Mouse (Mus musculus) E14TG2a.4 (cell line): Measurements from ENCODE around the gene Hoxd8.

ENCODE experiments used
- H3K27me3 ChIP-seq: 2 replicates; pipeline ENCODE4 v1.6.1; 2014; ENCODE audit warnings: low read length, control low read depth; ENCODE audit not compliant: insufficient read depth
- H3K36me3 ChIP-seq: 2 replicates; pipeline ENCODE4 v1.6.1; 2014; ENCODE audit warnings: low read length, control low read depth; ENCODE audit not compliant: insufficient read depth
- H3K4me1 ChIP-seq: replicated peaks from 2 replicates; pipeline ENCODE4 v1.6.1; 2014; ENCODE audit warnings: low read depth, low read length, control low read depth
- H3K4me3 ChIP-seq: replicated peaks from 2 replicates; pipeline ENCODE4 v1.5.1; 2014; ENCODE audit warnings: mild to moderate bottlenecking, low read length
- H3K9me3 ChIP-seq: 2 replicates; pipeline ENCODE4 v1.6.1; 2014; ENCODE audit warnings: low read length, control low read depth
- CTCF ChIP-seq: conservative IDR thresholded peaks from 2 replicates; pipeline ENCODE4 v1.5.1; 2014; ENCODE audit warnings: low read length
- NANOG ChIP-seq: IDR thresholded peaks from 2 replicates; pipeline ENCODE4 v1.6.1; 2014; ENCODE audit warnings: borderline replicate concordance, low read length, mixed read lengths
- POU5F1 ChIP-seq: IDR thresholded peaks from 2 replicates; pipeline ENCODE4 v1.6.1; 2014; ENCODE audit warnings: low read length, borderline replicate concordance

The Hoxd8 gene

DNA sequence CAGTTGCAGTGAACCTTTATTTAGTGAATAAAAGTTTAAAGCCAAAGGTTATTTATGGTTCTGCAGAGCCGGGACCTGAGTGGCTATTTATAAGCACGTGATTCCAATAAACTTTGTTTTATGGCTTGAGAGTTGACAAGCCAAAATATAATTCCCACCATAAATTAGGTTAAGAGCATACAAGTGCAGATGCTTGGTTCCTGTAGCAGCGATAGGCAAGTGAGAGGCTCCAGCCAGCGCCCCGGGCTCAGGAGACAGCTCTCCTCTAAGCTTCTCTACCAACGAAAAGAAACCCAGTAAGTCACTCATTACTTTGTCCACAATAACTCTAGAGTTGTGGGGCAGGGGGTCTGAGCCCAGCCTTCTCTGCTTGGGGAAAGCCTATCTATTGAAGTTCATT, 17.5 kb downstream of the Hoxd8 start:
- H3K9me3 ChIP-seq, result 0 out of 2 replicates have a peak, but pooled peaks cover 2% of the 10 kb centered on the region
- no peak overlapping the region for H3K4me3 ChIP-seq
- peaks cover 44% of the 10 kb centered on the region for H3K4me1 ChIP-seq
- no peaks in the 10 kb centered on the region for H3K36me3 ChIP-seq
- TF ChIP-seq NANOG, result no peak
- no peak for TF ChIP-seq POU5F1
- no peak for TF ChIP-seq CTCF
- H3K27me3 ChIP-seq, result peaks cover 93% of the 10 kb centered on the region

DNA sequence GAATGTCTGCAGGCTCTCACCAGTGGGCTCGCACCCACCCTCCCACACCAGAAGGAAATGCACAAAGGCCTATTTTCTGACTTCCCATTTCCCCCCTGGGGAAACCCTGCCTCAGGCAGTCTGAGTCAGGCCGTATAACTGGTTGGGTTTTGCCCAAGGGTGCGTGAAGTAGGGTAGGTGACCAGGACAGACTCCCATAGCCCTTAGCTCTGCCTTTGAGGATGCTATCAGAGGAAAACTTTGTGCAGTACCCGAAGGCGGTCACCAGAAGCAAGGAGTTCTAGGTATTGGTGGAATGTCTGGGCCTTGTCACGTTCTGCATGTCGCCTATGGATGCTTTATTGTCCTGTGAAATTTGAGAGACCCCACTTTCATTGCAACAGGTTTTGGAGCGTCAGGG, 18.5 kb downstream of the Hoxd8 start:
- Histone ChIP-seq H3K4me3 (peak overlapping the region; percentile 32), H3K4me1 (peaks cover 46% of the 10 kb centered on the region)
- TF ChIP-seq POU5F1, result no peak
- no peak for TF ChIP-seq CTCF

DNA sequence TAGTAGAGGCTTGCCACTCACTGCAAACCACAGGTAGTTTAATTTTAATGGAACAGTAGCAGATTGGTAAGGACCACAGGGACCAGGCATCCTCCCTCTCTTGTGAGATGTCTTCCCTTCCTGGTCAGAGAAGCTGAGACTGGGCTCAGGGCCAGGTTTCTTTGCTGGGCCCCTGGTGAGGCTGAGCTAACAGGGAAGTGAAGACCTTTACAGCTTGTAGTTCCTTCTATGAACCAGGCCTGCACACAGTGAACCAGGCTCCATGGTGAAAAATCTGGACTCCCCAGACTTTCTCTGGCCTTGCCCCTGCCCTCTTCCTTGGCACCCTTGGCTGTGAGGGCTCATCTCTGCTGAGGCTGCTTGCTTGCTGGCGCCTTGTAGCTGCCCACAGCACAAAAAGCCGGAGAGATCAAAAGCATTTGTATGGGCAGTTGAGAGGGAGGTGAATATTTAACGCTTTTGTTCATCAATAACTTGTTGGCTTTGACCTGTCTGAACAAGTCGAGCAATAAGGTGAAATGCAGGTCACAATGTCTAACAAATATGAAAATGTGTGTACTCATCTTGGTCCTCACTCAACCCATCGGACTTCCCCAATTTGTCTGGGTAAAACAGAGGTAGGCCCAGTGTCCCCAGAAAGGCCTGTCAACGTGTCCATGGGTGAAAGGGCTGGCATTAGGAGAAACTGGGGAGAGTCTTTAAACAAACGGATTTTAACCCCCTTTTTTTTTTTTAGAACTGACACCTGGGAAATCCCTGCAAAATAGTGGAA, 20.0 kb downstream of the Hoxd8 start:
- Histone ChIP-seq H3K4me3 (no peak overlapping the region), H3K4me1 (peaks cover 52% of the 10 kb centered on the region), H3K9me3 (0 out of 2 replicates have a peak, but pooled peaks cover 2% of the 10 kb centered on the region), H3K36me3 (no peaks in the 10 kb centered on the region), H3K27me3 (peaks cover 95% of the 10 kb centered on the region)
- TF ChIP-seq NANOG (no peak), POU5F1 (no peak), CTCF (no peak)

More for the DNA sequence above, 18.5 kb downstream of the Hoxd8 start:
- H3K36me3 ChIP-seq, result no peaks in the 10 kb centered on the region
- H3K27me3 ChIP-seq, result peaks cover 93% of the 10 kb centered on the region
- 0 out of 2 replicates have a peak, but pooled peaks cover 2% of the 10 kb centered on the region for H3K9me3 ChIP-seq

DNA sequence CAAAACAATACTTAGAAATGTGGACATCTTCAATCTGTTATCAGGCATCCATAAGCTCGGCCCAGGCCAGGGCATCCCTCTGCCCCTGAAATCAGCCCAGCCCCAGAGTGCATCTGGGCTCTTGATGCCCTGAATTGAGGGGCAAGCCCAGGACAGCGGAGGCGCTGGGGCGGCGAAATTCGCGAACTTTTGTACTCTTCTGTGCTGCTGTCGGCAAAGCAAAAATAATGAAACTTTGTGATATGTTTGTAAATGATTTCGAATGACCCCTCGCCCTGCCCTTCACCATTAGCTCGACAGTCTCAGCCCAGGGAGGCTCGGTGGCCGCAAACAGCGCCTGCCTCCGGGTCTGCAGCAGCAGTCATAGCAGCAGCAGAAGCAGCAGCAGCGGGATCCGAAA, 20.8 kb downstream of the Hoxd8 start:
- H3K27me3 ChIP-seq, result peaks cover 93% of the 10 kb centered on the region
- TF ChIP-seq NANOG, result no peak
- TF ChIP-seq CTCF, result no peak
- no peak for TF ChIP-seq POU5F1
- no peaks in the 10 kb centered on the region for H3K36me3 ChIP-seq

DNA sequence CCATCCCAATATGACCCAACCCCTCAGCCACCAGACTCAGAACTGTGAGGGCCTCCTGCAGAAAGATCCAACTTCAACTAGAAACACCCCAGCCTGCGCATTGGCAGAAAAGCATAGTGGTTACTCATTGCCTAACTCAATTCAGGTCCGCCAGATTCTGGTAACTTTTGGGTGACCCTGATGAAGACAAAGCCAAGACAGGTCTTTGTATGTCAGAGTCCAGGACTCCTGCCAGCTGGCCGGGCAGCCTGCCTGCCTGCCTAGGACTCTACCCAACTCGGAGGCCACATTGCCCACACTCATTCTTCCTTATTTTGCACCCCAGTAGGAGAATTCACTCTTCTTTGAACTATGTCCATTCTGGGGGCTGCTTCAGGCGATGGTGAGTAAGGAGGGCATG, 22.1 kb downstream of the Hoxd8 start, which contains the start of gene Gm28230:
Gene Gm28230, plus strand, starts transcription at position 178 of the 400 bp plus-strand sequence.
- 0 out of 2 replicates have a peak, but pooled peaks cover 2% of the 10 kb centered on the region for H3K9me3 ChIP-seq
- H3K36me3 ChIP-seq, result no peaks in the 10 kb centered on the region
- H3K4me1 ChIP-seq, result peaks cover 41% of the 10 kb centered on the region
- TF ChIP-seq NANOG (no peak), POU5F1 (no peak), CTCF (no peak)
- H3K27me3 ChIP-seq, result peaks cover 97% of the 10 kb centered on the region
- H3K4me3 ChIP-seq, result peak within 1 kb of the TSS; percentile 76

More for the DNA sequence above, 20.8 kb downstream of the Hoxd8 start:
- Histone ChIP-seq H3K4me3 (no peak overlapping the region), H3K4me1 (peaks cover 45% of the 10 kb centered on the region), H3K9me3 (0 out of 2 replicates have a peak, but pooled peaks cover 2% of the 10 kb centered on the region)

DNA sequence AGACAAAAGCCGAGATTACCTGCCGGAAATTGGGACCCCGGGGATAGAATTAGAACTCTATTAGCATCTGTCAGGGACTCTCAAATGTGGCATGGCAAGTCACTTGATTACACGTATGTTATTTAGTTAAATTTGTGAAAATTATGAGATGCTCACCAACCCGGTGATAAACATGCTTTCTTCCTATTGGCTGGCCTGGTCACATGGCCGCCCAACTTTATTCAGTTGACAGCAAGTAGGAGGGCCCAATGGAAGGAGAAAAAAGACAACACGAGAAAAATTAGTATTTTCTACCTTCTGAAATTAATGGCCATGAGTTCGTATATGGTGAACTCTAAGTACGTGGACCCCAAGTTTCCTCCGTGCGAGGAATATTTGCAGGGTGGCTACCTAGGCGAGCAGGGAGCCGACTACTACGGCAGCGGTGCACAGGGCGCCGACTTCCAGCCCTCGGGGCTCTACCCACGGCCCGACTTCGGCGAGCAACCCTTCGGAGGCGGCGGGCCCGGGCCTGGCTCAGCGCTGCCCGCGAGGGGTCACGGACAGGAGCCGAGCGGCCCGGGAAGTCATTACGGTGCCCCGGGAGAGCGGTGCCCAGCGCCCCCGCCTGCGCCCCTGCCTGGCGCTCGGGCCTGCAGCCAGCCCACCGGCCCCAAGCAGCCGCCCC, 22.7 kb downstream of the Hoxd8 start:
- 0 out of 2 replicates have a peak, but pooled peaks cover 2% of the 10 kb centered on the region for H3K9me3 ChIP-seq
- peaks cover 96% of the 10 kb centered on the region for H3K27me3 ChIP-seq
- H3K4me1 ChIP-seq, result peaks cover 41% of the 10 kb centered on the region
- TF ChIP-seq POU5F1 (no peak), CTCF (no peak), NANOG (no peak)
- H3K4me3 ChIP-seq, result peak overlapping the region; percentile 76
- no peaks in the 10 kb centered on the region for H3K36me3 ChIP-seq

DNA sequence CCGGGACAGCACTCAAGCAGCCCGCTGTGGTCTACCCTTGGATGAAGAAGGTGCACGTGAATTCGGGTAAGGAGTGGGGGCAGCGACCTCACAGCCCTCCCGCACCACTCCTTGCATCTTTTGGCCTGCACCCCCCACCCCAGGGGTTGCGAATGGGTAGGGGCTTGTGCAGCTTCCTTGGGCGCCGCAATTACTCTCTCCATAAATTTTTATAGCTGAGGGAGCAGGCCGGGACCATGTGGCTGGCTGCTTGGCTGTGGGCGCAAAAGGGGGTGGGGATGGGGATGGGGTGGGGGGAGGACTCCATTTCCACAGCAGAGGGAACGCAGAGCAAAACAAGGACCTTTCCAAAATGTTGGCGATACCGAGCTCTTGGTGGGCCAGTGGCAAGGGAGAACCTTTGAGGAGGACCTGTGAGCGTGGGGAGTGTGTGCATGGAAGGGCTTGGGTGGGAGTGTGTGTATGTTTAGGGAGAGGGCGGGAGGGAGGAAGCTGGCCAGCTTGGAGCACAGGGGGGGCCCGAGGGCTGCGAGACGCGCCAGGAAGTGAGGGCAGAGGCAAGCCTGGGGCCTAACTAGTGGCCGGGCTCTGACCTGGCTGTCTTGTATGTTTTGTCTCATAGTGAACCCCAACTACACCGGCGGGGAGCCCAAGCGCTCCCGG, 23.4 kb downstream of the Hoxd8 start:
- H3K9me3 ChIP-seq, result 0 out of 2 replicates have a peak, but pooled peaks cover 2% of the 10 kb centered on the region
- H3K4me1 ChIP-seq, result peaks cover 40% of the 10 kb centered on the region
- no peaks in the 10 kb centered on the region for H3K36me3 ChIP-seq
- TF ChIP-seq NANOG, result no peak
- no peak for TF ChIP-seq POU5F1
- TF ChIP-seq CTCF, result no peak
- H3K4me3 ChIP-seq, result peak overlapping the region; percentile 76
- peaks cover 96% of the 10 kb centered on the region for H3K27me3 ChIP-seq

DNA sequence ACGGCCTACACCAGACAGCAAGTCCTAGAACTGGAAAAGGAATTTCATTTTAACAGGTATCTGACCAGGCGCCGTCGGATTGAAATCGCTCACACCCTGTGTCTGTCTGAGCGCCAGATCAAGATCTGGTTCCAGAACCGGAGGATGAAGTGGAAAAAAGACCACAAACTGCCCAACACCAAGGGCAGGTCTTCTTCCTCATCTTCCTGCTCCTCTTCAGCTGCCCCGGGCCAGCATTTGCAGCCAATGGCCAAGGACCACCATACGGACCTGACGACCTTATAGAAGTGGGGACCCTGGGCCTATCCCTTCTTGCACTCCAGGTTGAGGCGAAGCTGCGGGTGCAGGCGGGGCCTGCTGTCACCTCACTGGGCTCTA, 23.9 kb downstream of the Hoxd8 start:
- H3K4me1 ChIP-seq, result peaks cover 34% of the 10 kb centered on the region
- TF ChIP-seq NANOG, result no peak
- TF ChIP-seq POU5F1, result no peak
- no peak for TF ChIP-seq CTCF

DNA sequence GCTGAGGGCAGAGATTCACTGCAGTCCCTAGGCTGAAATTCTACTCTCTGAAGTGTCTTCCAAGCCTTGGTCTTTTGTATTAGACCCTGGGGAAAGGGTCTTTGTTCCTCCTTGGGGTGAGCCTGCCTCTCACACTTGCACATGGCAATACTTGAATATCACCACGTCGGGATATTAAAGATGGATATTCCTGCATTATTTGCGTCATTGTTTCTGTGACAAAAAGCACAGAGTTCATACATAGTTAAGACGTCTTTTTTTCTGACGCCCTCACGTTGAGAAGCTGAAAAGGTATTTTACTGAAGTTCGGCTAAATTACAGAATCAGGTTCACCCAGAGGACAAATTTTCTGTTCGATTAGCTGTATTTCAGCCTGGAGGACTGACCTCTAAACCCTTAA, 25.9 kb downstream of the Hoxd8 start:
- H3K4me3 ChIP-seq, result no peak overlapping the region
- H3K4me1 ChIP-seq, result peaks cover 35% of the 10 kb centered on the region
- no peak for TF ChIP-seq CTCF
- TF ChIP-seq NANOG, result no peak
- no peak for TF ChIP-seq POU5F1
- H3K27me3 ChIP-seq, result peaks cover 96% of the 10 kb centered on the region
- H3K36me3 ChIP-seq, result no peaks in the 10 kb centered on the region
- H3K9me3 ChIP-seq, result no peaks in the 10 kb centered on the region

More for the DNA sequence above, 23.9 kb downstream of the Hoxd8 start:
- Histone ChIP-seq H3K4me3 (0 out of 2 replicates have a peak overlapping the region, but pooled peaks have one; percentile 29), H3K9me3 (0 out of 2 replicates have a peak, but pooled peaks cover 2% of the 10 kb centered on the region), H3K36me3 (no peaks in the 10 kb centered on the region), H3K27me3 (peaks cover 96% of the 10 kb centered on the region)
